Mouse (Mus musculus): ENCODE measurements around the gene Acad9.
"Not testable (repeated sequence)": the region's sequence is repeated elsewhere in the genome, so short reads cannot be mapped to it uniquely, and the experiment has no call there.

Acad9 gene

GRCm38 (mm10) chr3:36087591-36087990 is 21.8 kb downstream of the Acad9 start:
- no peak for DNase-seq (ENCODE audit: low spot score in 2 of 2)

- DNase-seq (ENCODE audit: low spot score in 2 of 2): no peak
Observed at GRCm38 (mm10) chr3:36095371-36095770, 29.6 kb downstream of the Acad9 start.

GRCm38 (mm10) chr3:36116076-36116475 is 50.3 kb downstream of the Acad9 start:
- DNase-seq (ENCODE audit: low spot score in 2 of 2): no peak

- DNase-seq (ENCODE audit: low spot score in 2 of 2): no peak
Observed at GRCm38 (mm10) chr3:36119684-36120548, 54.1 kb downstream of the Acad9 start.

GRCm38 (mm10) chr3:36126176-36126575 is 60.4 kb downstream of the Acad9 start:
- DNase-seq (ENCODE audit: low spot score in 2 of 2): not testable (repeated sequence)

GRCm38 (mm10) chr3:36136152-36136551 is 70.4 kb downstream of the Acad9 start:
- DNase-seq (ENCODE audit: low spot score in 2 of 2): no peak

- DNase-seq (ENCODE audit: low spot score in 2 of 2): no peak
Observed at GRCm38 (mm10) chr3:36137560-36137959, 71.8 kb downstream of the Acad9 start.

GRCm38 (mm10) chr3:36138171-36138660 is 72.4 kb downstream of the Acad9 start:
- DNase-seq (ENCODE audit: low spot score in 2 of 2): no peak

GRCm38 (mm10) chr3:36138996-36139395 is 73.2 kb downstream of the Acad9 start:
- no peak for DNase-seq (ENCODE audit: low spot score in 2 of 2)
